Mouse (Mus musculus) effector memory CD4-positive, alpha-beta T cell, adult 5 months (primary cell): Measurements from ENCODE around the gene Cspg5. TPM values are rescaled to one million over a fixed set of nuclear protein-coding genes. Genes with fewer than 3 reads are reported as not detected.

Source experiments
- polyA plus RNA-seq: library from polyadenylated mRNA; unstranded; fragments of 100-300 nt; shearing (Covaris generic); gene quantifications from one replicate; pipeline ENCODE4 v1.2.1, GENCODE M21; 2017

The Cspg5 gene
- polyA plus RNA-seq = 0.54 TPM

DNA sequence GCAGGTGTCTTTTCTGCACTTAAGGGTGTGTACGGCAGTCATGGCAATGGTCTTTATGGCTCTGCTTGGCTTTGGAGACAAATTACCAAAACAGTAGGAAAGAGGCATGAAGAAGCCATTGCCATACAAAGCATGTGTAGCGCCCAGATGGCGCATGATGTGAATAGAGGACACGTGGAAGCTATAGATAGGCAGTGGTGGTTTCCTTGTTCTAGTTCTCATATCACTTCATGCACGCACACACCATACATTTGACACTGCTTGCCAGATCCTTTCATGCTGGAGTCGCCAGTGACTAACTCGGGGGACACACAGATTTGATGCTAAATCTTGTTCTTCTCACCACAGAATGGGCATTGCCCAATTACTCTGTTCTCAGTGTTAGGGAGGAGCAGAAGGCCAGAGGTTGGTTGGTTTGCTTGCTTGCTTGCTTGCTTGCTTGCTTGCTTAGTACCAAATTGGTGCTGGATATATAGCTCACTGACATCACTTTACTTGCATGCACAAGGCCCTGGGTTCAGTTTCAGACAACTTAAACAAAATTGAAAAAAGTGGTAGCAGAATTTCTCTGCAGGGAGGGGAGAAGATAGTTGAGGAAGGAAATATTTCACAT, at the start of gene Cspg5:
Gene Cspg5, plus strand, starts transcription at position 563 of the 613 bp plus-strand sequence.

DNA sequence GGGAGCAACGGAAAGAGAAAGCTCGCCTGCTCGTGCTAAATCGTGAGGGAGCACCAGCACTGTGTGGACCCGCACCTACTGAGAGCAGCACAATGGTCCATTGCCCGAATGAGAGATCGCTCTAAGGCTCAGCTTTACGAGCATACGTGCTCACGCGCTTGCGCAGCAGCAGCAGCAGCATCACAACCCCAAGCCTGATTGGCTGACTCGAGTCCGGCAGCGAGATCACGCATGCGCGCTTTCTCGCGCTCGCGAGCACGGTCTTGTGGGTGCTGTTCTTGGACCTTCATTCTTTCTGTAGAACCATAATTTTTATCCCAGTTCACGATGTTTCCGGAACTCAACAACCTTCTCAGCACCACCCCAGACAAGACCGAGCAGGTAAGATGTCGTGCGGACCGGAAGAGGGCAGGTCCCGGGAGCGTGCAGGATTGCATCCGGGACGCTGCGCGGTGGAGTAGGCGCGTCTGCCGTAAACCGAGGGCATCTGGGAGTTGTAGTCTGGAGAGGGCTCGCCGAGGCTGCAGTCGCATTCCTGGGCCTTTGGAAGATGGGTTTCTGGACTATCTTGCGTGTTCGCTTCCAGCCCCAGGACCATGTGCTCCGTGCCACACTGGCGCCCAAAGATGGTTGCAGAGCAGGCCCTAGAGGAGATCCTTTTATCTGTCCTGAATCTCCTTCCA, 61.5 kb downstream of the Cspg5 start, which contains the start of gene Elp6:
Gene Elp6, plus strand, starts transcription at position 205 of the 683 bp plus-strand sequence.

Other genes starting within 250 kb of the Cspg5 start
- gene Smarcc1, start 126.1 kb upstream of the Cspg5 start, polyA plus RNA-seq = 33.6 TPM
- 122 TPM for gene Dhx30, start 126.0 kb upstream of the Cspg5 start, polyA plus RNA-seq
- 7.8 TPM for gene Elp6, start 61.4 kb downstream of the Cspg5 start, polyA plus RNA-seq
- gene Scap, start 89.5 kb downstream of the Cspg5 start, polyA plus RNA-seq = 49.6 TPM
- gene Ptpn23, start 164.4 kb downstream of the Cspg5 start, polyA plus RNA-seq = 6.7 TPM
- not detected for gene Ngp, start 176.0 kb downstream of the Cspg5 start, polyA plus RNA-seq
- 12.0 TPM for gene Klhl18, start 232.9 kb downstream of the Cspg5 start, polyA plus RNA-seq
- 0.25 TPM for gene Kif9, start 233.2 kb downstream of the Cspg5 start, polyA plus RNA-seq